Mouse (Mus musculus) T-cell, adult 2 months (primary cell): ENCODE measurements at regions not wholly inside any gene's neighbourhood (a gene's known extent, or its start where the extent isn't known, plus 50 kb on each side); places are given as distances from the start of the nearest gene placed in this dataset.
"Not testable (repeated sequence)": the region's sequence is repeated elsewhere in the genome, so short reads cannot be mapped to it uniquely, and the experiment has no call there.

Experiments used
- DNase-seq: peaks from one replicate; pipeline ENCODE4 v3.0.0; 2022; ENCODE audit warnings: low spot score

DNA sequence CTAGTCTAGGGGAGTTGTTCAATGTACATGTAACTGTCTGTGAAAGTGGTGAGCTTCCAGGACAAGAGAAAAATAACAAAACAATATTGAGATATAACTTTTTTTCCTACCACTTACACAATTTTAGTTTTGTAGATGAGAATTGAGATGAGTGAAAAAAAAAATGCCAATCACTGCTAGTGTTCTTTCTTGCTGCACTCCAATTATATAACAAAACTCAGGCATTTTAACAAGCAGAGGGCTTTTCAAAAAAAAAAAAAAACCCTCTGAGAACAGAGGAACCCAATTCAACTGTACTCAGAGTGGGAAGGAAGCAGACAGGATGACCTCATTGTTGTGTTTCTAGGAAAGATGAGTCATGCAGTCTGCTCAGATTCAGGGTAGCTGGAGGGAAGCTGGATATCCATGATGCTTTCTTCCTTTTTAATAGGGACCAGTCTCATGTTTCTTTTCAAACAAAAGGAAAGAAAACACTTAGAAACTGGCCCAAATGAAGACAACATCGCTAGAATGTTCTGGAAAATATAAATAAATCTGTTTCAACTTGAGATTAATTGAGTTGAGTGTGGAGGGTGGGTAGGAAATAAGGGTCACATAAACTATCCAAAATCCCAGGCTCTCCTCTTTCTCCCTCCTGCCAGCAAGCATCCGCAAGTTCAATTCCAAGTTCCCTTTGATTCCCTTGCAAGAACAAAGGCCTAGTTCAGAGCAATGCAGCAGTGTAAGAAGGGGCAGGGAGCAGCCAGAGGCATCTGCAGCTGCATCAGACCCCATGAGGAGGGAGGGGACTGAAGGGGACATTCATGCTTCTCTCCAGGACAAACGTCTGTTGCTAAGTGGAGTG lies 250.6 kb downstream of the Trib2 start:
- no peak for DNase-seq

DNA sequence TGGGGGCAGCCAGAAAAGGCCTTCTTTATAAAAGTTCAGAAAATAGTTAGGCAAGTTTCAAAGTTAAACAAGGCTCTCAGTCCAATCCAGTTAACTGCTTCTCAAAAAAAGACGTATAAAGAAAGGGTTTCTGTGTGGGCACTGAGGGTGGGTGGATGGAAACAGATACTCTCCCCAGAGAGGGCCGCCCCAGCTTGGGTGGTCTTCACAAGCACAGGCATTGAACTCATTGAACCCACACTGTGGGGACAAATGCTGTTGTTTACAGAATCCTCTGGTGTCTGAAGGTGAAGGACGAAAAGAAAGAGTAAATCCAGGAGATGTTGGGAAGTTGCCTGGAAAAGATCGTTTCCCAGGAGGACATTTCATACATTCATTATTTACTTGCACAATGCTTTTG lies 253.9 kb downstream of the Trib2 start:
- no peak for DNase-seq

DNA sequence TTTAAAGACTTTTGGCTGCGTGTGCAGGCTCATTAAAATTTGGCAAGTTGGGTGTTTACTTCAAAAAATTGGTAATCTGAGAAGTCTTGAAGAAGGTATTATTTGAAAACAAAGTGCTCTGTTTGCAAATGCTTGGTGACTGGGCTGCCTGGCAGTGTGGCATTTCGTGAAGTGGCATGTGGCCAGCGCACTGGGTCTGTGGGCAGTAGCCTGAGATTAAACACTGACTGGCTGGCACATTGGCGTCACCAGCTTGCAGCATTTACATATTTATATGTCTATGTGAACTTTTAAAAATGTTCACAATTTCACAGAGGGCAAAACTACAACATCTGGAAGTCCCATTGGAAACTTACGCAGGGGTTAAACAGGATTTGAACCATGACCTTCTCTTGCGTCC lies 261.3 kb downstream of the Trib2 start:
- DNase-seq: no peak

DNA sequence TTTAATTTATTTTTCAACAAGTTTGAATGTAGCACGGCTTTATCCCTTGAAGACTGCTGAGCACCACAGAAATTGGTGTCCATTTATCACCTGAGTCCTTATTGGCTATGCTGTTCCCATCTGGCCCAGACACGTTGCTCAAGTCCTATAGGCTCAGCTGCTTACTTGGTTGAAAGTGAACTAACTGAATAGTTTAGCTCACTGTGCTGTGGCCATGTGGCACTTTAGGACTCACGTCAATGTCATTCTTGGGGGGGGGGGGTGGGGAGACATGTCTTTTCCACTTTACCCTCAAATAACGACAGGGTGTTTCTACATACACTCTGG lies 263.1 kb downstream of the Trib2 start:
- no peak for DNase-seq

DNA sequence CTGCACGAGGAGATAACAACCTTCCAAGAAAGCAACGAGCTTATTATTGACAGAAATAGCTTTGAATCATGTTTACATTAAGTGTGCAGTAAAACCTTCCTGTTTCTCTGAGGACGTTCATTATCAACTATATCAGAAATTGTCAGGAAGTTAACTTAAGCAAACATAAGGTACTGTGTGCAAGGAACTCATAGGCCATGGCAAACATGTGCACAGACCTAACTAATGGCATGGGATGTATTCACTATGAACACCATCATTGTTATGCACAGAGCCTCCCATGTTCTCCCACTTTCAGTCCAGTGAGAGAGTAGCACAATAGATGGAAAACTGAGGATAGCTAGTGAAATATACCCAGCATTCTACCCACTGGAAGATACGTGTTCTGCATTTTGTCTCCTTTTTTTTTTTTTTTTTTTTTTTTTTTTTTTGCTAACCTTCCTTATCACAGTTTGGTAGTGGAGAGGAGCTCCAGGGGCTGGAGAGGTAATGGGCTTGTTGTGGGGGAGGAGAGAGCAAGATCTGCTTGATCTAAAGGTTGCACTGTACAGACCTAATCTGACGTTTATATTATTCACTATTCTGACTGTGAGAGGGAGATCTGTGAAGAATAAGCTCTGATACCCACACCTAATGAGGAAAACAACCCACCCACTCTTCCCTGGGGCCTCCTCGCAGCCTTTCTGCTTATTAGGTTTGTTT lies 263.6 kb downstream of the Trib2 start:
- no peak for DNase-seq

DNA sequence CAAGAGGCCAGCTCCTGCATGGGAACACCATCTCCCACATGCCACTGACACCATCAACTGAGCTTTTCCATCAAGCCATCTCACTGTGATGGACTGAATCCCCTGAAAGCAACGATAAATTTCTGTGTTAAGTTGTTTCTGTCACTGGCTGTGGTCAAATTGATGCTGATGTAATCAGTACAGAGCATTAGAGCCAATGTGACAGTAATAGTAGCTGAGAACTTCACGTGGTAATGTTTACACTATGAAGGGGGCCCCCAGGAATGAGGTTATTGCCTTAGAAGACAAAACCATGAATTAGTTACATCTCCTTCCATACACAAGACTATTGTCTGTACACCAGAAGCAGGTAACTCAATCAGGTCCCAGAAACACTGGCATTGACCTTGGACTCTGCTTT lies 264.5 kb downstream of the Trib2 start:
- DNase-seq: no peak

DNA sequence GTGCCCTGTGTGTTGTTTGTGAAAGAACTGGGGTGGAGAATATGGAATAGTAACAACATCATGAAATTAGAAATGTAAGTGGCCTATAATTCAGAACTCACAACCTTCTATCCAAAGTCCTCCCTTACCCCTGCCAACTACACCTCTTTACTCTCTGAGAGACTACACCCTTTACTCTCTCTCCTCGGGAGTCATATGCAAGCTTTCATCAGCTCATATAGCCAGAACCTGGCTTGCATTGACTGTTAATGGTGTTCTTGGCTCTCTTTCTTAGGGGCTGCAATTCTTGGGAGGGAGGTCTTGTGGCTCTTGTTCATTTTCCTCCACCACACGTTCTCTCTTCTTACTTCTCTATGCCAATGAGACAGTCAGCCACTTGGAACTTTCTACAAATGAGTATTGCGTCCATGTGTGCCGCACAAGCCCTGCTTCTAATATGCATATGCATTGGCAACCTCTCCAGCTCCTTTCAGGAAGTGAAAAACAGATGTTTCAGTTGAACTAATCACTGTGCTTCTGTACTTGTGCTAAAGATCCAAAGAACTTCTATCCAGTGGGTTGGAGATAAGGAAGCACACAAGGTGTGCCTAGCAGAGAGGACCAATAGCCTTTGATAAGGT lies 265.3 kb downstream of the Trib2 start:
- no peak for DNase-seq

DNA sequence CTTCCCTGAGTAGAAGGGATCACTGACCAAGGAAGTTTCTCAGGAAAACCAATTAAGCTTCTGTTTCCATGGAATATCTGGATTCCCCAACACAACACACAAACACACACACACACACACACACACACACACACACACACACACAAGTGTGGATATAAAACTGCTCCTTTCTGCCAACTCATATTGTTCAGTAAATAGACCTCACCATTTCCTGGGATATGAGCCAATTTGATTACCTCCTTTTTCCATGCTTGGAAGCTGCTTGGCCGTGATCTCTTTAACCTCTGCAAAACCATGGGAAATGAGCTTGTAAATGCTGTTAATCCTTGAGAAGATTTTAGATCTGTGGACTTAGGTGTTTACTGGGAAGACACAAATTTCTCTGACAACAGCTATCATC lies 272.4 kb downstream of the Trib2 start:
- no peak for DNase-seq

DNA sequence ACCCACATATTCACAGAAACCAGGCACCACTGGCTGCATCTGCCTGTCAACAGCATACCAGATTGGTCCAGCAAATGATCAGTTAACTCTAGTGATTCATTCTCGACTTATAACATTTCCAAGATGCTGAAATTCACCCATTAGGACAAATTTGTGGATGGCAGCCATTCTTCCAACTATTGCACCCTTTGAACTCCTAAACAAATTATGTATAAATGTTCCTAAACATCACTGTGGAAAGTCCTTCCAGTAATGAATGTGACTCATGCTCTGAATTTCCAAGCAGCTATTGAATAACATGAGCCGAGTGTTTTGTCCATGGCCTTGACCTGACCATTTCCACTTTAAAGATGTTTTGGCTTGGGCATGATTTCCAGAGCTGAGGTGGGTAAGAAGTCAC lies 274.2 kb downstream of the Trib2 start:
- no peak for DNase-seq

DNA sequence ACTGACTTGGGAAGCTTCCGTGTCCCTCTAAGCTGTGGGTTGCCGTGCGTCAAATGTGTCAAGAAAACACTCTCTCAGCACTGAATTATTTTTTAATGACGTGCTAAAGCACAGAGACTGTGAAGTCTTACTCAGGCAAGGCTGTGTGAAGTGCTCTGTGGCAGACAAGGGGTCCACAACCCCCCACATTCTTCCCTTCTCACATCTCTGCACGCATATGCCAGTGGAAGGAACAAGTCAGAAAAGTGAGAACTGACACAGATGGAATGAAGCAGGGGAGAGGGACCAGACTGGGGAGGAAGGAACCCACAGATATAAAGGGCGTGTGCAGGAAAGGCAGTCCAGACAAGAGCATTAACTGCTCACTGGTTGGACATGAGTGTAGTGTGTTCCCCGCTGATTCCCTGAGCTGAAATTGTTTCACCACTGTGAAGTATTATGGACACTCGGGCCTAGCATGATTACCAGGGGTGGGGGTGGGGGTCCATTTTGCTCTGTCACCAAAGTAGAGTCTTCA lies 279.8 kb downstream of the Trib2 start:
- no peak for DNase-seq

DNA sequence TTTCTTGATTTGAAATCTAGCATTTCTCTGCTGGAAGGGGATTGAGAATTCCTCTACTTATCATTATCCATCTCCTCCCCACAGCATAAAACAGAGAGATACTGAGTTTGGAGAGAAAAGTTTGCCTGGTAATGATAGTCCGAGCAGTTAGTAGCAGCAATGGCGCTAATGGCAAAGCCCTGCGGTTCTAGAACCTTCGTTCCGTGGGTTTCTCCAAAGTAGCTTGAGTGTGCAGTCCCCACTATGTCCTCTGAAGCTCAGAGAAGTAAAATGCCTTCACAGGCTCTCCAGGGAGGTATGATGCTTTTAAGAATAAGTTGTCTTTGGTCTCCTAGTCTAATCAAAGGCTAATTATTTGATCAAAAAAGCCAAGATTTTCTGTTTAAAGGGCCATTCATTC lies 280.5 kb downstream of the Trib2 start:
- no peak for DNase-seq

DNA sequence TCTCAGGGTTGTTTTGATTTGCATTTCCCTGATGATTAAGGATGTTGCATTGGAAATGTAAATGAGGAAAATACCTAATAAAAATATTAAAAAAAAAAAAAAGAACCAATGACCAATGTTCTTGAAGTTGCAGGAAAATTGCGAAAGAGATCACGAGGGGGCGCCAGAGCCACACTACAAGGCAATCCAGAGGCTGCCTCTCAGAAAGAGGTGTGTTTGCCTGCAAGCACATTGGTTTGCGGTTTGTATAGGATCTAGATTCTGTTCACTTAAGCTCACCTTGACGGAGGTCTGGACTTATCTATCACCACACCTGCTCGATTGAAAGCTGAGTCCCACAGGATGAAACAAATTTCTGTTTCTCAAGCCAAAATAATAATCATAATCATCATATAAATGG lies 280.9 kb downstream of the Trib2 start:
- peak; percentile 73 for DNase-seq

DNA sequence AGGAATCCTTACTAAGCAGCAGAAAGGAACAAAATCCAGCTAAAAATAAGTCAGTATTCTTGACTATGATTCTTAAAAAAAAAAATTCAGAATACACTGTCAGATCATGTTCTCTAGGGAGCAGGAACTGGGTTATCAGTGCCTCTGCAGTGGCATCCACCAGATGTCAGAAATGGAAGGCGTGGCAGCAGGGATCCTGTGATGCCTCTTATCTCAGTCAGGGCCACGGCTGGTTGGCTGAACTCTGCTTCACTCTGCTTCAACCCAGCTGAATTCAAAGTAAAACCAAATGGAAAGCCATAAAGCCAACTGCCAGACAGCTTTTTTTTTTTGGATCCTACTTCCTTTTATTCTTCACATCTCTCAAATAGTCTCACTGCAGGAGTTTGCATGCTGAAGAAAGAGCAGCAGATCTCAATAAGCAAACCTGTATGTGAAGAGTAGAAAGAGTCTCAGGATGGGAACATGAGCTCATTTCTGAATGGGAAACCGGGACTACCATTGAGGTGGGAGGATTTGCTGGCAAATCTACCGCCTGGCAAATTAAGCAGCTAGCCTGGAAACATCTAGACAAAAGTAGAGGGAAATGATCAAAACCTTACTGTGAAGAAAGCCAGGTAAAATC lies 295.8 kb downstream of the Trib2 start:
- no peak for DNase-seq

DNA sequence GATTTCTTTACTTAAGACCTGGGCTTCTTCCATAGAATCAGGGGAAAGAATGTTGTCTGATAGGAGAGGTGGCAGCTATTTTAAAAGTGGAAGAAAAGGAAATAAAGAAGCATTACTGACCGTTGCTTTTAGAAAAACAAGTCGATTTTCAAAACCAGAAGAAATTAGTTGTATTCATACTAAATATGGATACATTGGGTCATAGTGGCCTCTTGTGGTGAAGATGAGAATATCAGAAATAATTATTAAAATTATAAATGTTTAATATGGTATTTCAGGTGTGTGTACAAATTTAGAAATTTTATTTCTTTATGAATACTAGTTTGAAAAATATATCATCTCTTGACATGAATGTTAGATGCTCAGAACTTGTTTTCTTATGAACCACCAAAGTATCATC lies 304.7 kb downstream of the Trib2 start:
- DNase-seq: no peak

DNA sequence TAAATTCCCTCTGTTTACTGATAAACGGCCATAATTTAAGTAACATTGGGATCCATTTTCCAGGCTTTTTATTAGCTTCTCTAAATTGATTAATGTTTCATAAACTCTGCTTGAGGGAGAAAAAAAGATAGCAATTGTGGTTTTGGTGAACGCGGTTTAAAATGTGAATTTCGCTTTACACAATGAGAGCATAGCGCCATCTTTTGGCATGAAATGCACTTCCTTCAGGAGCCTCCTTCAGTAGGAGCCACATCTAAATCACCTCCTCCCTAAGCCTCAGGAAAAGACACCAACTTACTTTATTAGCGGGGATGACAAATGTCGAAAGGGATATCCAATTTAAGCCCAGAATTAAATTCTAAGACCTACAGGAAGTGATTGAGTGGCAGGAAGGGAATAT lies 309.1 kb downstream of the Trib2 start:
- no peak for DNase-seq

DNA sequence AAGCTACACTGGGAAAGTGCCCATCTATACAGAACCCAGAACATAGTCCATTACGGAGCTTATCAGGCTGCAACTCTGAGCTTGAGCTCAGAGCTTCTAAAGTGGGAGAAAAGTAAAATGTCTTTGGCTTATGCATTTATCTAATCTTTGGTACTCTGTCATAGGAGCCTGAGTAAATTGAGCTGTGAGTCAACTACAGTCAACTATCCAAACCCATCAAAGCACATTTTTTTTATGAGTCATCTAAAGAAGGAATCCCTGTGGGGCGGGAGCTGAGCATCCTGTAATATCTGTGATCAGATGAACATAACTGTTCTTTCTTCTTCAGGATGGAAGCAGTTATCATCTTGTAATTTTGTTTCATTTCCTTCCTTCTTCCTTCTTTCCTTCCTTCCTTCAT lies 323.1 kb downstream of the Trib2 start:
- no peak for DNase-seq

DNA sequence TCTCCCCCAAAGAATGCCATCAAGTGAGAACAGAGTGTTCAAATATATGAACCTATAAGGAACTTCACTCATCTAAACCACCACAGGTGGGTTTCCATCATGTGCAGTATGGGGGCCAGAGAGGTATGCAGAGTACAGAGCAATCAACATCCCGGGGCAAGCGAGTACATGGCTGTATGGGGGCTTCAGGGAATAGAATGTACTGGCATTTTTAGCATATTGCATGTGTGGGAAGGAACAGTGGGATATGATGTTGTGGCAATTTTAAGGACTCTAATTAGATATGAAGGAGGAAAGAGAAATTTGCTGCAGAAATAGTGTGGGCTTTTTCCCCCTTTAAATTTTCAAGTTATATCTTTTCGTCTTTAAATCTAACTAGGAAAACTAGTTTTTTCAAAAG lies 344.0 kb downstream of the Trib2 start:
- no peak for DNase-seq

DNA sequence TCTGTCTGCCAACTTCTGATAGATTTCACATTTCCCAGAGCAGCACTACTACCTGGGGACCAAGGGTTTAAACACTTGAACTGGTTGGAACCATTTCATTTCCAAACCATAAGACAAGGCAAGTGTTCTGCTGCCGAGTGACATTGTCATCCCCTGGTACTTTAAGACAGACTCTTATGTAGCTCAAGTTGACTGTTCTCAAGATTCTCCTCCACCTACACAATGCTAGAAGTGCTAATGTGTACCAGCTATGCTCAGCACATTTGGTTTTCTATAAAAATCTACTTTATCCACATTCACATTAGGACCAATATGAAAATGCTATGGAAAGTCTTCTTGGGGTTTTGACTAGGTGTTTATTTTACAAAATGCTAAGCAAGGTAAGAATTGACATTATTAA lies 357.3 kb downstream of the Trib2 start:
- DNase-seq: no peak

DNA sequence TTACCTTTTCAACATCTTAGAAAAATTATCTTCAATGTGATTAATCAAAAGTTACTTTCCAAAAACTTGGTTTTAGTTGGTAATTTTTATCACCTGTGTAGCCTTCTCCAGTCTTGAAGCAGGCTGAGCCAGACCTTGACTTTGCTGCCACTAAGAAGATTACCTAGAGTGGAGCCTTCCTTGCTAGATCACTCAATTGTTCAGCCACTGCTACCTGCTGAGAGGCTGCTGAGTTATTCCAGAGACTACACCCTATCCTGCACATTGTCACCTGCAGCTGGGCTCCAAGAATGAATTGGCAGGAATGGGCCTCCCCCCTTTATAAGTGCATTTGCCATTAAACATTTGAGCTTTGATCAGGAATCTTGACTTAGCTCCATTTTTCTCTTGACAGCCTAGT lies 360.4 kb downstream of the Trib2 start:
- DNase-seq: not testable (repeated sequence)

DNA sequence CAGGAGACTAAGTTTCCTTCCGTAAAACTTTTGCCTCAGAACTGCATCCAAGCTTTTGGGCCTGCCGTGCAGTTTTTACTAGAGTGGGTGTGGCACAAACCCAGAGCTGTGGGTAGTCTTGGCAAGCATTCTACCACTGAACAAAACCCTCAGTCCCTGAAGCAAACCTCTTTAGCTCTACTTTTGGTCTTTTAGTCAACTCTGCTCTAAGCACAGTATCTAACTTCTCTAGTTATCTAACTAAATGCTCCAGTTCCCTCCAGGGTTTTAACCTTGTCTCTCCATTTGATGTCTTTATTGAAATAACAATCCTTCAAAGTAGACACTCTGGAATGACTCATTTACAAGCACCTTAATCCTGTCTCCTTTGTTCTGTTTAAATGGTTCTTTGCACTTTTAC lies 361.0 kb downstream of the Trib2 start:
- DNase-seq: no peak

DNA sequence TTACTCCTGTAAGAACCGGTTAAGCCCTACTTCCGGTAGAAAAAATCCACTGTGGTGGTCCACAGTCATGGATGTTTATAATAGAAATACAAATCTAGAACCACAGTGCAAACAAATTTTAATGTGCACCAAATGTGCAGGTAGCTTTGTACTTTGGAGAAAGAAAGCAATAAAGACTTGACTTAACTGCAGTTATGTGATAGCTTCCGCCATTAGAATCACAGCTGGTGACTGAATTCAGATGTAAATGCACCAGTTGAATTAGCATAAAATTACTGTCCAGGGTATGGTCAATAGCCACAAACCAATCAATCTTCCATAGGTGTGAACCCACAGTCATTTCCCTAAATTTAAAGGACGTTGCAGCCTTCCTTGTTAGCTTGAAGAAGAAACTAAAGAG lies 367.2 kb downstream of the Trib2 start:
- no peak for DNase-seq

DNA sequence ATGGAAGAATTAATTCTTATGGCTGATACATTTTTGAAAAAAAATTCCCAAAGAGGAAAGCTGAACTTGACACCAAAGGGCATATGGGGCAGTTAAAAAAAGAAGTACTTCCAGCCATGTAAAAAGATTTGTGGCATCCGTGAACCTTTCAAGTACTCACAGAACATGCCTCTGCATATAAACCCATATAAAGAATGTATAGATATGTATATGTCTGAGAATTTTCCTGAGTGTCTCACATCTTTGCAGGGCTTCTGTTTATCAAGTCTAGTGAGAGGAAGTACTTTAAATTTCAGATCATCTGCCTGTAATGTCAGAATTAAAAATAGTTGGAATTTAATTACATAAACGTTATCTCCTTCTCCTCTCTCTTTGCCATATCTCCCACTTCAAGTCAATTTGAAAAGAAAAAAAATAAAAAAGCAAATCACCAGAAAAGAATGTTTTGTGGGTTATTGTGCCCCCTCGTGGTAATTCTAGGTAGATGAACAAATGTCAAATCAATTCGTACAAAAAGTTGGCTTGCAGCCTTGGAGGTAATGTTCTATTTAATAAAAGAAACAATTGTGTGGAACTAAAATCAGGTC lies 400.4 kb downstream of the Trib2 start:
- no peak for DNase-seq
